28 mouse cellular contexts compared by ENCODE assay signal in genomic region chr3:145508550-145508949, GRCm38 (mm10).
DNase-seq lines count a peak whose midpoint lies in the region; ATAC-seq and TF ChIP-seq lines count a peak whose summit lies in the region.
"Had no signal": no experiment of that assay in that cellular context is flagged by ENCODE, and none has a peak within 500 bp of the region (broad histone marks: within the 10 kb centered on the region; RNA-seq: fewer than 3 reads in every experiment).

No protein-coding gene starts in this region.

- no peak for TF ChIP-seq EP300 in liver, embryonic 14.5 days (IDR thresholded peaks at IDR 0.05; ENCODE audit: low read depth)
- TF ChIP-seq EP300 in liver, postnatal 0 days (IDR thresholded peaks at IDR 0.05; ENCODE audit: low read depth): no peak

- 75% methylated on average over 7 of the region's 7 CpGs for WGBS in liver, embryonic 11.5 days
- 66% methylated on average over 7 of the region's 7 CpGs for WGBS in liver, embryonic 14.5 days (ENCODE audit: insufficient replicate concordance)
- 51% methylated on average over 7 of the region's 7 CpGs for WGBS in liver, postnatal 0 days (ENCODE audit: insufficient replicate concordance)

- no peak overlapping the region for H3K4me3 ChIP-seq in liver, embryonic 11.5 days (ENCODE audit: low read depth, low read length)
- H3K4me3 ChIP-seq in liver, embryonic 14.5 days (ENCODE audit: insufficient read depth in 1 of 2, low read depth in 2 of 2, low read length in 2 of 2): no peak overlapping the region
- H3K4me3 ChIP-seq in liver, postnatal 0 days (ENCODE audit: low read depth, low read length): no peak overlapping the region
- H3K4me3 ChIP-seq: embryonic facial prominence, embryonic 12.5 days; embryonic facial prominence, embryonic 15.5 days; gastrocnemius, adult 2 months; heart, embryonic 10.5 days; heart, embryonic 13.5 days; hindbrain, embryonic 12.5 days; hindbrain, embryonic 15.5 days had no signal

- peak; percentile 7 for DNase-seq in MN1 (ENCODE audit: low spot score)
- no peak for DNase-seq in liver, embryonic 11.5 days (ENCODE audit: low spot score)
- DNase-seq in liver, embryonic 14.5 days (ENCODE audit: low read depth in 3 of 3, low spot score in 3 of 3): peak; percentile 10 to 16 (median 10)
- peak; percentile 30 for DNase-seq in liver, postnatal 0 days
- no peak for DNase-seq in lung, postnatal 25 days (ENCODE audit: low spot score)
- DNase-seq in gastrocnemius, postnatal 25 days: no peak
- no peak for DNase-seq in left cerebral cortex, adult 8-10 months (ENCODE audit: low spot score in 2 of 2)
- DNase-seq: adrenal gland, adult 2 months; adrenal gland, postnatal 14 days; B cell, adult 2 months; cerebellum, adult 11 months; cerebellum, adult 2 months; cerebellum, adult 9-11 months; cerebellum, postnatal 25 days; forebrain, postnatal 0 days; gastrocnemius, adult 2 months; gastrocnemius, postnatal 14 days; heart, adult 18-20 months; heart, postnatal 14 days had no signal

- H3K4me2 ChIP-seq in liver, embryonic 11.5 days: no peak overlapping the region
- H3K4me2 ChIP-seq in liver, embryonic 14.5 days (ENCODE audit: low read depth): no peak overlapping the region
- H3K4me2 ChIP-seq in liver, postnatal 0 days (ENCODE audit: low read depth, low read length): no peak overlapping the region
- H3K4me2 ChIP-seq: embryonic facial prominence, embryonic 12.5 days; embryonic facial prominence, embryonic 15.5 days; heart, embryonic 13.5 days; hindbrain, embryonic 12.5 days; hindbrain, embryonic 15.5 days had no signal

- TF ChIP-seq CTCF in liver, embryonic 14.5 days (IDR thresholded peaks at IDR 0.05; ENCODE audit: low read depth): no peak
- TF ChIP-seq CTCF in liver, postnatal 0 days (IDR thresholded peaks at IDR 0.05; ENCODE audit: low read depth): no peak

- H3K9ac ChIP-seq in liver, embryonic 11.5 days (ENCODE audit: low read depth, low read length): no peak overlapping the region
- no peak overlapping the region for H3K9ac ChIP-seq in liver, embryonic 14.5 days (replicated peaks)
- no peak overlapping the region for H3K9ac ChIP-seq in liver, postnatal 0 days (replicated peaks)
- H3K9ac ChIP-seq: embryonic facial prominence, embryonic 12.5 days; embryonic facial prominence, embryonic 15.5 days; forebrain, postnatal 0 days; heart, embryonic 13.5 days; hindbrain, embryonic 12.5 days; hindbrain, embryonic 15.5 days had no signal

- H3K27ac ChIP-seq in liver, embryonic 11.5 days (ENCODE audit: low read depth, low read length): no peak overlapping the region
- H3K27ac ChIP-seq in liver, embryonic 14.5 days: no peak overlapping the region
- no peak overlapping the region for H3K27ac ChIP-seq in liver, postnatal 0 days (ENCODE audit: low read depth)
- H3K27ac ChIP-seq: embryonic facial prominence, embryonic 12.5 days; embryonic facial prominence, embryonic 15.5 days; gastrocnemius, adult 2 months; heart, embryonic 10.5 days; heart, embryonic 13.5 days; hindbrain, embryonic 12.5 days; hindbrain, embryonic 15.5 days had no signal

- H3K27me3 ChIP-seq in liver, embryonic 11.5 days (replicated peaks; ENCODE audit: control insufficient read depth, insufficient read depth, low read length): no peaks in the 10 kb centered on the region
- H3K27me3 ChIP-seq in liver, embryonic 14.5 days (ENCODE audit: control insufficient read depth, insufficient read depth, low read length): no peaks in the 10 kb centered on the region
- H3K27me3 ChIP-seq in liver, postnatal 0 days (ENCODE audit: insufficient read depth, low read length): no peaks in the 10 kb centered on the region
- H3K27me3 ChIP-seq: CH12.LX; embryonic facial prominence, embryonic 12.5 days; embryonic facial prominence, embryonic 15.5 days; heart, embryonic 13.5 days; hindbrain, embryonic 12.5 days; hindbrain, embryonic 15.5 days had no signal

- H3K9me3 ChIP-seq in liver, embryonic 11.5 days (ENCODE audit: control insufficient read depth, low read length): no peaks in the 10 kb centered on the region
- no peaks in the 10 kb centered on the region for H3K9me3 ChIP-seq in liver, embryonic 14.5 days (ENCODE audit: control insufficient read depth, low read length)
- H3K9me3 ChIP-seq in liver, postnatal 0 days (ENCODE audit: low read length): no peaks in the 10 kb centered on the region
- H3K9me3 ChIP-seq: embryonic facial prominence, embryonic 12.5 days; embryonic facial prominence, embryonic 15.5 days; G1E; heart, embryonic 10.5 days; heart, embryonic 13.5 days; hindbrain, embryonic 12.5 days; hindbrain, embryonic 15.5 days had no signal

- peak; percentile 36; the same call in 1 of the 2 replicates for ATAC-seq in liver, embryonic 11.5 days (replicated peaks; ENCODE audit: low FRiP score)
- peak; percentile 58 for ATAC-seq in liver, embryonic 14.5 days (ENCODE audit: insufficient read depth)
- ATAC-seq in liver, postnatal 0 days: peak; percentile 80
- ATAC-seq: forebrain, embryonic 14.5 days; forebrain, postnatal 0 days had no signal

- no peaks in the 10 kb centered on the region for H3K36me3 ChIP-seq in liver, embryonic 11.5 days (ENCODE audit: control insufficient read depth, insufficient read depth, low read length)
- no peaks in the 10 kb centered on the region for H3K36me3 ChIP-seq in liver, embryonic 14.5 days (replicated peaks; ENCODE audit: control insufficient read depth, insufficient read depth, low read depth)
- no peaks in the 10 kb centered on the region for H3K36me3 ChIP-seq in liver, postnatal 0 days (replicated peaks; ENCODE audit: insufficient read depth, low read length)
- H3K36me3 ChIP-seq: embryonic facial prominence, embryonic 12.5 days; embryonic facial prominence, embryonic 15.5 days; G1E; heart, embryonic 10.5 days; heart, embryonic 13.5 days; hindbrain, embryonic 12.5 days; hindbrain, embryonic 15.5 days had no signal

- no peaks in the 10 kb centered on the region for H3K4me1 ChIP-seq in liver, embryonic 11.5 days (replicated peaks; ENCODE audit: control insufficient read depth, insufficient read depth, low read length)
- H3K4me1 ChIP-seq in liver, embryonic 14.5 days (replicated peaks; ENCODE audit: control insufficient read depth in 2 of 2, insufficient read depth in 2 of 2, low read length in 1 of 2): no peaks in the 10 kb centered on the region
- H3K4me1 ChIP-seq in liver, postnatal 0 days (ENCODE audit: insufficient read depth): no peaks in the 10 kb centered on the region
- H3K4me1 ChIP-seq: embryonic facial prominence, embryonic 12.5 days; embryonic facial prominence, embryonic 15.5 days; heart, embryonic 10.5 days; heart, embryonic 13.5 days; hindbrain, embryonic 12.5 days; hindbrain, embryonic 15.5 days had no signal

Comparison
In these comparisons a context has a peak if more than half of its experiments do, and no peak if none do; other contexts are left out.
1. DNase-seq: peak in MN1 (single experiment), liver, embryonic 14.5 days (3 of 3) and liver, postnatal 0 days (single experiment); none in liver, embryonic 11.5 days (single experiment), lung, postnatal 25 days (single experiment), gastrocnemius, postnatal 25 days (single experiment) and left cerebral cortex, adult 8-10 months (0 of 2).
2. Peak in every context shown above with its lines, with median percentiles within 50 percentile points of each other: ATAC-seq.